Mouse (Mus musculus): Measurements from ENCODE around the gene Spcs3.

DNA sequence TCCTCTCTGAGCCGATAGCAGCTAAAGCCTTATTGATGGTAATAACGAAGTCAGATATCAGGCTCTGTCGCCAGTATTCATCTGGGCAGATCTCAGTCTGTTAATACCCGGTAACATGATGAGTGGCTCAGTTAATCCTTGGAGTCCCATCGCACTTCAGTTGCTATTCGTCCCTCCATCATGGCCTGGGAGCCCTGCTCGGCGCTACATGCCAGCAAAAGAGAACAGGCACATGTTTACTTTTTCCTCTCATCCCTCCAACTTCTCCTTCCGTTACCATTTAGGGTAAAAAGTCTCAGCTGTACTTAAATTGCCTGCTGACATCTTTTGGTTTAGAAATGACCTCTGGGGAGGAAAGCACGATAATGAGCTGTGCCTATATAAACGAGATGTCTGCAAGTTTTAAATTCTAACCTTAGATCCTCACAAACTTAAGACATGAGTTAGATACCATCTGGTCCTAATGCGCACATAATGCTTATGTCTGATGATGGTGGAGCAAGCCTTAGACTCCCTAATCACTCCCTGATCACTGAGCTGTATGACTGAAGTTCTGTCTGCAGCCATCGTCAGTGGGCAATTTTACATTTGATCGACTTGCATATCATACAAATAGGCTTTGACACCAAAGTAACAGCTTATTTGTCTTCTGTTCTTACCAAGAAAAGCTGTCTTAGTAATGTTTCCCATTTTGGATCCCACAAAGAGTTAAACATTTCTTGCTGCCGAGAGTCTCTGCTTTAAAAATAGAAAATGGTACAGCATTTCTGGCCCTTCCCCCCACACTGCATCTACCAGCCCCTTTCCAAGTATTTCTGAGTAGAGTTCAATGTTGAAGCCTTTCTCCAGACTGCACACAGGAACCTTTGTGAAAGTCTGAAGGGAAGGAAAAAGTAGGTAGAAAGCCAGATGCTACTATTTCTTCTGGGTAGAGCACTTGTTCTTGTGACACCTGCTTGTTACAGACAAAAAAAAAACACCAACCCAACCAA lies 41.1 kb upstream of the Spcs3 start:
- TF ChIP-seq CTCF (IDR thresholded peaks at IDR 0.05; ENCODE audit: low read depth), result no peak
- no peak for TF ChIP-seq EP300 (IDR thresholded peaks at IDR 0.05; ENCODE audit: low read depth)

All from liver, postnatal 0 days (tissue).